Mouse (Mus musculus): ENCODE results near the gene Dao.

- TF ChIP-seq CTCF (IDR thresholded peaks at IDR 0.05) (no peak), EP300 (IDR thresholded peaks at IDR 0.05; ENCODE audit: insufficient read depth, low read depth, low read length) (no peak)
Observed at GRCm38 (mm10) chr5:114048731-114049308, 45.3 kb downstream of the Dao start.
